Mouse (Mus musculus) spleen, adult 2 months (tissue): ENCODE results near the gene Agtrap. TPM values are rescaled to one million over a fixed set of nuclear protein-coding genes. Genes with fewer than 3 reads are reported as not detected.
A peak's percentile ranks its signal among the peaks of the same experiment; 100 is the strongest.

Experiments used
- DNase-seq, 2 experiments: peaks; one replicate each; pipeline versions ENCODE4 v3.0.0 to v3.0.0-alpha.2; 2012 to 2021; ENCODE audit warnings: low spot score in 2 of 2, low read depth in 1 of 2
- H3K27ac ChIP-seq: fragments of 200-500 bp; 2 replicates; pipeline ENCODE4 v1.5.1; 2012; ENCODE audit warnings: low read length, inconsistent platforms; ENCODE audit not compliant: insufficient read depth
- H3K27me3 ChIP-seq: fragments of 200-500 bp; 2 replicates; pipeline ENCODE4 v1.6.1; 2012; ENCODE audit warnings: mild to moderate bottlenecking, moderate library complexity, low read length, inconsistent platforms; ENCODE audit not compliant: control insufficient read depth, insufficient read depth
- H3K36me3 ChIP-seq: fragments of 200-500 bp; 2 replicates; pipeline ENCODE4 v1.6.1; 2012; ENCODE audit warnings: mild to moderate bottlenecking, low read length, inconsistent platforms; ENCODE audit not compliant: control insufficient read depth, insufficient read depth
- H3K4me1 ChIP-seq: fragments of 200-500 bp; 2 replicates; pipeline ENCODE4 v1.6.1; 2011; ENCODE audit warnings: inconsistent platforms; ENCODE audit not compliant: control insufficient read depth, insufficient read depth, insufficient read length
- H3K4me3 ChIP-seq: fragments of 200-500 bp; 2 replicates; pipeline ENCODE4 v1.5.1; 2011; ENCODE audit warnings: mild to moderate bottlenecking, inconsistent platforms; ENCODE audit not compliant: insufficient read depth, insufficient read length; ENCODE audit errors: extremely low read depth
- CTCF ChIP-seq: fragments of 200-500 bp; IDR thresholded peaks from 2 replicates; pipeline ENCODE4 v1.5.1; 2011; ENCODE audit warnings: mild to moderate bottlenecking, inconsistent platforms; ENCODE audit not compliant: insufficient read depth, insufficient read length, insufficient replicate concordance; ENCODE audit errors: extremely low read depth
- POLR2A ChIP-seq: fragments of 200-500 bp; IDR thresholded peaks from 2 replicates; pipeline ENCODE4 v1.6.1; 2011; ENCODE audit warnings: low read depth, low read length, inconsistent platforms
- WGBS: fragments of 180-500 bp; shearing (Covaris S2); methylation state at CpG from one replicate; pipeline ENCODE4 v1.1.7; 2018; 5-methylcytosine and 5-hydroxymethylcytosine counted together
- polyA plus RNA-seq: library from polyadenylated mRNA; depleted of rRNA; stranded (reverse); fragments of >200 nt; gene quantifications from 2 replicates; pipeline ENCODE4 v1.2.3, GENCODE M21; 2012

Agtrap gene
- polyA plus RNA-seq, 1 experiment = 24.2 TPM

- no peak overlapping the region for H3K4me3 ChIP-seq
- TF ChIP-seq POLR2A (no peak), CTCF (no peak)
- peaks cover 6% of the 10 kb centered on the region for H3K36me3 ChIP-seq
- 52% methylated on average over 7 of the region's 8 CpGs for WGBS
- no peak for DNase-seq
- no peak overlapping the region for H3K27ac ChIP-seq
- no peaks in the 10 kb centered on the region for H3K27me3 ChIP-seq
- H3K4me1 ChIP-seq = peaks cover 15% of the 10 kb centered on the region; the same call in 1 of the 2 replicates
Observed at GRCm38 (mm10) chr4:148084261-148084714, 3.5 kb downstream of the Agtrap start.

DNA sequence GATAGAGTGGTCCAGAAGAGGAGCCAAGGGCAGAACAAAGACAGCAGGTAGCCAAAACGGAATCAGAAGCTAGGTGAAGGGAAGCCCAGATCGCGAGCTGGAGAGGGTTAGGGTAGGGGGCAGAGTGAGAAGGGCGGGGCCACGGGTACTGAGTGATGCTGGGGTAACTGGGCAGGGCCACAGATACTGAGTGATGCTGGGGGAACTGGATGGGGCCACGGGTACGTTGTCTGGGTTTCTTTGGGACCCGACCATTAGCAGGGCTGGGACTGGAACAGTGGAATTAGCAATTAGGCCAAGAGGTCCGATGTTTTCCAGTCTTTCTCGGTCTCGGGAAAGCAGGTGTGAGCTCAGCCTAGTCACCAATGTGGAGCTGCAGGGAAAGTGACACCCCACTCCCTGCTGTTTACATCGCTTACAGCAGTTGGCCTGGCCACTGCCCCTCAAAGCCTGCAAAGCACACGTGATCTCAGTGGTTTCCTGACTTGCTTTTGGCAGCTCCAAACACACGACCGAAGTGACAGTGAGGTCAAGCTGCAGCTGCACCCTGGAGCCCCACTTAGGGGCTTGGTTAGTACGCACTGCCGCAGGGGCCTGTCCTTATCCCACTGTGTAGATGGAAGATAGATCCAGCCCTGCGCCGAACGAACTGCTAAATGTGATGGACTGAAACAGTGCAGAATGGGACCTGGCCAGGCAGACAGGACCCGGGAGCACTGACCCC, 4.5 kb downstream of the Agtrap start:
- 25% methylated on average over 21 of the region's 21 CpGs for WGBS
- peaks cover 15% of the 10 kb centered on the region; the same call in 1 of the 2 replicates for H3K4me1 ChIP-seq
- DNase-seq = peak in 1 of 2 experiments; percentile 44
- peak overlapping the region; percentile 3; the same call in 1 of the 2 replicates for H3K27ac ChIP-seq
- peaks cover 6% of the 10 kb centered on the region for H3K36me3 ChIP-seq
- H3K27me3 ChIP-seq = no peaks in the 10 kb centered on the region
- TF ChIP-seq CTCF (no peak), POLR2A (no peak)
- no peak overlapping the region for H3K4me3 ChIP-seq

DNA sequence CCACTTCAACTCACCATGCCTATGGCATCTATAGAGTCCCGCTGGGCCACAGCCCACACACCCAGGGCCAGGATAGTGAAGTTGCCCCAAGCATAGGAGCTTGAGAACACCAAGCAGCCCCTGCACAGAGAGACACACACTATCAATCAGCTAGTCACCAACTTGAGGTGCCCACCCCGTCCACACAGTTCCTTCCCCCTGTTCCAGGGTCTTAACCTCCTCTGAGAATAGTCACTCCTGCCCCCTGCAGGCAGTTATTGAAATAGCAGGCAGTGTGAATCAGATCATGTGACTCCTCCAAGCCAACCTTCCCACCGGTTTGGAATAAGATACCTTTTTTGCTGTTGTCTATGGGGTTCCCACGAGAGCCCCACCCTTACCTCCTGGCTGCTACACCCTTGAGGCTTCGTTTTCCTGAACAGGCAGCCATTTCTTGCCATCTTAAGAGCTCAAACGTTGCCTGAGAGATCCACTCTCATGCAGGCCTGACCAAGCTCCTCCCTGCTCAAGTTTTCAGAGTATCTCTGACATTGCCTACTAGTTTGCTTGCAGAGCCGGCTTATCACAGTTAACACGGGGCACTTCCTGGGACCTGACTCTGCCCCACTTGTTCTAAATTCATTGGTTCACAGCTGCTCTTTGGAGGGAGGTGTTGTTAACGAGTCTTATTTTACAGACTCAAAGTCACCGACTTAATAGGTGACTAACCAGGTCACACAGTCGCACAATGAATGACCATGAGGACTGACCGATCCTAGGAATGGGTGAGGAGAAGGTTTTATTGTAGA, 5.4 kb downstream of the Agtrap start:
- TF ChIP-seq POLR2A = no peak
- TF ChIP-seq CTCF = no peak
- WGBS = 43% methylated on average over 12 of the region's 12 CpGs
- Histone ChIP-seq H3K27ac (no peak overlapping the region), H3K4me1 (peaks cover 15% of the 10 kb centered on the region; the same call in 1 of the 2 replicates), H3K36me3 (peaks cover 6% of the 10 kb centered on the region), H3K4me3 (no peak overlapping the region), H3K27me3 (no peaks in the 10 kb centered on the region)
- DNase-seq = peak in 1 of 2 experiments; percentile 61

- WGBS = 96% methylated on average over 10 of the region's 10 CpGs
- Histone ChIP-seq H3K4me3 (no peak overlapping the region), H3K36me3 (peaks cover 6% of the 10 kb centered on the region), H3K27ac (no peak overlapping the region), H3K27me3 (no peaks in the 10 kb centered on the region), H3K4me1 (peaks cover 11% of the 10 kb centered on the region; the same call in 1 of the 2 replicates)
- DNase-seq = no peak
- no peak for TF ChIP-seq POLR2A
- no peak for TF ChIP-seq CTCF
Observed at GRCm38 (mm10) chr4:148081201-148081600, 6.6 kb downstream of the Agtrap start.

- 93% methylated on average over 1 of the region's 1 CpGs for WGBS
- Histone ChIP-seq H3K36me3 (peaks cover 6% of the 10 kb centered on the region), H3K27me3 (no peaks in the 10 kb centered on the region), H3K4me1 (peaks cover 11% of the 10 kb centered on the region; the same call in 1 of the 2 replicates), H3K4me3 (no peak overlapping the region), H3K27ac (no peak overlapping the region)
- TF ChIP-seq POLR2A = no peak
- no peak for TF ChIP-seq CTCF
- no peak for DNase-seq
Observed at GRCm38 (mm10) chr4:148080597-148080973, 7.2 kb downstream of the Agtrap start.

DNA sequence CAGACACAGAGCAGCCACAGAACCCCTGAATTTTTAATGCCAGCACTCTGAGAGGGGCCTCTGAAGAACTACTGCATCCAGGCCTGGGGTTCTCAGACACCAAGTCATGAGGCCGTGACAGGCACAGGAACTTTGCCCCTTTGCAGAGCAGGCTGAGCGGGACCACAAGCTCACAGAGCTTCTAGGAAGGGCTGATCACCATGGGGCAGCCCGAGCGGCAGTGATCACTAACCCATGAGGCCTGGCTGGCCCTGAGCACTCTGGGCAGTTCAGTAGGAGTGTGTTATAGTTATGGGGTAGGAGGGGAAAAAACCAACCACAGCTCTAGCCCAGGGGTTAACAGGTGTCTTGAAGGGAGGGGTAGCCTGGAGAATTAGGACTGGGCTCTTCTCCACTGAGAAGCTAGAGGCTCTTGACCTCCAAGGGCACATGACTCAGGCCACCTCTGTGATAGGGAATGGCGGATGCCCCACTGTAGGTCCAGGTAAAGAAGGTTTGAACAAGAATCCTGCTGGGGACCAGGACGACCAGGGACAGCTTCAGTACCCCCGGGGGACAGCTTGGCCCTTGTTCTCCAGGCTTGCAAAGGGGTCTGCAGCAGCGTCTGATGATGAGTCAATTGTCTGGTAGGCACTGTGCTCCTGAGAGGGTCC, 7.8 kb downstream of the Agtrap start:
- H3K4me3 ChIP-seq = no peak overlapping the region
- WGBS = 90% methylated on average over 8 of the region's 8 CpGs
- H3K36me3 ChIP-seq = peaks cover 6% of the 10 kb centered on the region
- H3K27ac ChIP-seq = no peak overlapping the region
- H3K4me1 ChIP-seq = peaks cover 11% of the 10 kb centered on the region; the same call in 1 of the 2 replicates
- no peak for DNase-seq
- TF ChIP-seq POLR2A = no peak
- TF ChIP-seq CTCF = no peak
- H3K27me3 ChIP-seq = no peaks in the 10 kb centered on the region

DNA sequence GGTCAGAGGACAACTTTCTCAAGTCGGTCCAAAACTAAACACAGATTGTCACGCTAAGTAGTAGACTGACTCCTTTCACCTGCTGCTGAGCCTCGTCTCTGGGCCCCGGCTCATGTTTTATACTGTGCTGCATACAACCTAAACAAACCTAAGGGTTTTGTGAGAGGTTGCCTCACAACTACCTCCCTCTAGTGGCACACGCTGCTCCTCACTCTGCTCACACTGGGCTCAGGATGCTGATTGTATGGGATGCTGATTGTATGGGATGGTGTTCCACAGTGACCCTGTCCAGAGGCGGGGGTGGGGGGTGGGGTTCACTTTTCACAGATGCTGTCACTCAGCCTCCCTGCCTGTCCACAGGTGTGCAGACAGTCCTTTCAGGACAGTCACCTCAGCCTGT, 8.6 kb downstream of the Agtrap start:
- Histone ChIP-seq H3K4me1 (peaks cover 11% of the 10 kb centered on the region; the same call in 1 of the 2 replicates), H3K27ac (no peak overlapping the region)
- WGBS = 90% methylated on average over 6 of the region's 6 CpGs

More for the DNA sequence above, 8.6 kb downstream of the Agtrap start:
- peaks cover 6% of the 10 kb centered on the region for H3K36me3 ChIP-seq
- H3K27me3 ChIP-seq = no peaks in the 10 kb centered on the region
- H3K4me3 ChIP-seq = no peak overlapping the region
- DNase-seq = no peak
- TF ChIP-seq CTCF (no peak), POLR2A (no peak)
